Mouse (Mus musculus) Patski (cell line): ENCODE results near the gene Il17rd. TPM values are rescaled to one million over a fixed set of nuclear protein-coding genes. Genes with fewer than 3 reads are reported as not detected.

Experiments used
- ATAC-seq: fragments of 100-300 bp; one replicate; pipeline ENCODE4 v1.8.0; 2021
- CTCF ChIA-PET: fragments of 350-600 bp; sonication (Branson Sonifier 250); formaldehyde crosslinking; loops from one replicate; lab custom pipeline; 2022; ENCODE audit warnings: inconsistent platforms; lab: Charles Lee
- POLR2A ChIA-PET: fragments of 350-600 bp; sonication (Branson Sonifier 250); formaldehyde crosslinking; loops from one replicate; lab custom pipeline; 2022; ENCODE audit warnings: antibody characterized with exemption, inconsistent platforms; lab: Charles Lee
- DNase-seq: peaks from one replicate; pipeline ENCODE4 v3.0.0-alpha.2; 2011; ENCODE audit warnings: low read depth, low spot score
- H3K27me3 ChIP-seq: fragments of 371-371 bp; one replicate; pipeline ENCODE4 v1.5.1; 2021
- CTCF ChIP-seq: fragments of 100-300 bp; IDR thresholded peaks from one replicate; pipeline ENCODE4 v1.5.1; 2021
- in situ Hi-C: fragments of 300-500 bp; cut with MboI; formaldehyde crosslinking; loops from 3 replicates; pipeline ENCODE4 v1.11.1; 2018; ENCODE audit warnings: low pct_unique_long_range_greater_than_20kb, mixed read lengths
- polyA plus RNA-seq: library from polyadenylated mRNA; unstranded; gene quantifications from one replicate; pipeline ENCODE4 v1.2.3, GENCODE M21; 2021

The Il17rd gene
- polyA plus RNA-seq, 1 experiment from 2014 or later: 6.8 TPM

GRCm38 (mm10) chr14:27043416-27043815 lies 4.7 kb downstream of the Il17rd start:
- ATAC-seq (no peak), DNase-seq (no peak)
- ChIA-PET POLR2A (no interaction called here), CTCF (interaction anchor here (2.7 to 3.0 kb wide), 2 partner anchors 13 to 54 kb away, joined by 8 to 11 read pairs; no protein-coding TSS in a partner anchor)
- in situ Hi-C loops: no loop called here
- no peak for TF ChIP-seq CTCF
- no peaks in the 10 kb centered on the region for H3K27me3 ChIP-seq

DNA sequence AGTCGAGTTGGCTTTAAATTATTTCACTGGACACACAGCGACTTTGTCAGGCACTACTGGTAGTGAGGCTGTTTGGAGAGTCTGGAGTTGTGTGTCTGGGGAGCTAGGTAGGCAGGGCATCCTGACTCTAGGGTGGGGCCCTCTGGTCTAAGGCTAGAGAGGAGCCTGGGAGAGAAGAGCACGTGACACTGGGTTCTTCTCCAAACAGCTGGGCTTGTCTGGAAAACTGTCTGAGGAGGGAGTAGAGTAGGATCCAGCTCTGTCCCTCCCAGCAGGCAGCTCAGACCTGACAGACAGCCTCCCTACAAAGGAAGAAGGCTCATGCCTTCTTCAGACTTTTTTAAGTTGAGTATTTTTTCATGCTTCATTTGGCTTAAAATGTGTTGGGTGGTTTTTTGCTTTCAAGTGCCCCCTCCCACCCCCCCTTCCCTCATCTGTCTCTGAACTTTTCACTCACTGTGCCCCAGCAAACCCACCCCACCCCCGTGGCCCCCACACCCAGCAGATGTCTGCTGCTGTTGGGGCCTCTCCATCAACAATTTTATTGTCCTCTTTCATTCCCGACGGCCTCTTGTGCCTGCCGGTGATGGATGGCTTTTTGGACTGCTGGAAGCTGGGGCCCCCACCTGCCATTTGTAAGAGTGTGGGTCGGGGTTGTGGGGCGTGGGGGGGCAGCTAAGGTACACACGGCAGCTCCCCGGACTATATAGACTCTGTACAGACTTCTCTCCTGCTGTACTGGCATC lies 5.7 kb downstream of the Il17rd start:
- ATAC-seq (no peak), DNase-seq (no peak)
- no peak for TF ChIP-seq CTCF
- no peaks in the 10 kb centered on the region for H3K27me3 ChIP-seq
- in situ Hi-C loops: no loop called here
- POLR2A ChIA-PET: interaction anchor here (0.8 kb wide), 1 partner anchor 152 kb away, joined by 5 read pairs; no protein-coding TSS in a partner anchor
- CTCF ChIA-PET: interaction anchor here (0.8 to 3.0 kb wide), 6 partner anchors 9 to 53 kb away, joined by 3 to 11 read pairs (median 5); no protein-coding TSS in a partner anchor

DNA sequence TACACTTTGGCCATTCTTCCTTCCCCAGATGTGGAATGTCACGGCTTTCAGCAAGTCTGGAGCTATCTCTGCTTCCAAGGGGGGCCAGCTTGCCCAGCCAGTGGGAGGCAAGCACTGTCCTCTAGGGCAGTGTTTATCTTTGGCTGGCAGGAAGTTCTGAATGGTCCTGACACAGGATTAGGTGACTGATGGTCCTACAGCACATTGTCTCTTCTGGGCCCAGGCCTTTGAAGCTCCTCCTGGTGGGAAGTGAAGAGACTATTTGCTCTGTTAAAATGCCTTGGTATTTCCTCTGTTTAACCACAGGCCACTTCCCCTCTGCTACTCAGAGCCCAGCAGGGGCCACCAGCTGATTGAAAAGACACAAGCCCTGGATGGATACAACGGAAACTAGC lies 6.2 kb downstream of the Il17rd start:
- POLR2A ChIA-PET: no interaction called here
- DNase-seq (no peak), ATAC-seq (peak; percentile 13)
- CTCF ChIA-PET: interaction anchor here (0.8 to 3.0 kb wide), 6 partner anchors 9 to 52 kb away, joined by 3 to 11 read pairs (median 5); no protein-coding TSS in a partner anchor
- in situ Hi-C loops: no loop called here
- no peak for TF ChIP-seq CTCF
- no peaks in the 10 kb centered on the region for H3K27me3 ChIP-seq

- in situ Hi-C loops: no loop called here
- TF ChIP-seq CTCF: no peak
- no peak for DNase-seq
- POLR2A ChIA-PET: interaction anchor here (0.6 kb wide), 1 partner anchor 10 kb away, joined by 3 read pairs; no protein-coding TSS in a partner anchor
- H3K27me3 ChIP-seq: no peaks in the 10 kb centered on the region
- peak; percentile 63 for ATAC-seq
- CTCF ChIA-PET: interaction anchor here (1.4 kb wide), 1 partner anchor 20 kb away, joined by 3 read pairs; no protein-coding TSS in a partner anchor
These were observed 9.7 kb downstream of the Il17rd start for GRCm38 (mm10) chr14:27048231-27048956.

DNA sequence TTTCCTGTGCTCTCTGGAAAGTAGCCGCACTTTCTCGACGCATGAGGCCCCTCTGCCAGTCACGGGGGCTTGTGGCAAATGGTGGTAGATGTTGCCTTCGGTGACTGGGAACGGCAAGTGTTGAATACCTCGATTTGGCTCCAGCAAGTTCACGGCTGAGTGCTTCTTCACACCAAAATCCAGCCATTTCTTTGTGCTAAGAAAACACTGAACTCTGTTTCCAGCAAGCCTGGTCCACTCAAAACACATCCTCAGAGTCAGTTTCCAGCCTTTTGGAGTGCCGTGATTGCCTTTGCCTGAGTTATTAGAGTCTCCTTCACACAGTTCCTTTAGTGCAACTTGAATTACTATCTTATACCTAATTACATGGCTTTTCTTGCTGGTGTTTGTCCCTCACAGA lies 11.3 kb downstream of the Il17rd start:
- ATAC-seq (no peak), DNase-seq (no peak)
- in situ Hi-C loops: no loop called here
- ChIA-PET POLR2A (no interaction called here), CTCF (no interaction called here)
- no peaks in the 10 kb centered on the region for H3K27me3 ChIP-seq
- no peak for TF ChIP-seq CTCF

DNA sequence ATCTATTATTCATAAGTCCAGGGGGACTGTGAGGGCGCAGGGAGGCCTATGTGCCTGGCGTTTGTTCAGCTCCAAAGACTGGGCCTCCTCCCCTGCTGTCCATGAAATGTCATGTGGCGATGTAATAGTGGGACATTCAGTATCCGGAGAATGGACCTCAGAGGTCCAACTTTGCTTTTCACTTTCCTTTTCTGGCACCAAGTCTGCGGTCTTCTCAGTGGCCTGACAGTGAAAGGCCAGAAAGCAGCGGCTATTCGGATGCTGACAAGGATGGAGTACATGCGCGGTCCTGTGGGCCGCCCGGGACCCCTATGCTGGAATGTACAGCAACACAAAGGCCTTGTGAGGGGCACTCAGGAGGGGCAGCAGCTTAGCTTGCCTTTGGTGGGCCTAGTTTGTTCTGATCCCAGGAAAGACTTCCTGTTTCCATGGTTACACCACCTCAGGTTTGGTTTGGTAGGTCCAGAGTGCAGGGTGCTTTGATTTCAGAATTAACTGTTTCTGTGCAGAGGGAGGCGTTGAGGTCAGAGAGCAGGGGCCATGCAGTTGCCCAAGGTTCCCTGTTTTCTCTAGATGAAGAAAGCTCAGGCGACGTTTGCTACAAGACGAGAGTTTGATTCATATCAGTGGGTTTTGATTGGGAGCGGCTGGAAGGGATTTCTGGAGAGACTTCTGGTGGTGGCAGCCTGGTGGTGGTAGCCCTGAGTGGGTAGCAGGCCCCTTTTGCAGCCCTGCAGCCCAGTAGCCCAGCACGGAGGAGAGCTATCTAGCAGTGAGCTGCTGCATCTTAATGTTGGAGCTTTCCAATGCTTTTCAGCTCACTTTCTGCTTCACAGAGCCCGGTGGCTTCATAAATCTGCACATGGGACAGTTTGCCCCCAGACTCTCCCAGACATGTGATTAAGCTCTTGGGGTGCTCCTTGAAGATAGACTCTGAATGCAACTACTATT lies 12.1 kb downstream of the Il17rd start:
- TF ChIP-seq CTCF: no peak
- in situ Hi-C loops: no loop called here
- POLR2A ChIA-PET: no interaction called here
- no peak for ATAC-seq
- DNase-seq: no peak
- no peaks in the 10 kb centered on the region for H3K27me3 ChIP-seq
- CTCF ChIA-PET: interaction anchor here (1.2 to 1.6 kb wide), 3 partner anchors 17 to 21 kb away, joined by 3 to 4 read pairs (median 4); no protein-coding TSS in a partner anchor

- H3K27me3 ChIP-seq: no peaks in the 10 kb centered on the region
- in situ Hi-C loops: no loop called here
- CTCF ChIA-PET: interaction anchor here (1.2 to 1.6 kb wide), 3 partner anchors 16 to 21 kb away, joined by 3 to 4 read pairs (median 4); no protein-coding TSS in a partner anchor
- DNase-seq: no peak
- no peak for ATAC-seq
- POLR2A ChIA-PET: interaction anchor here (0.8 kb wide), 1 partner anchor 34 kb away, joined by 3 read pairs; no protein-coding TSS in a partner anchor
- TF ChIP-seq CTCF: no peak
These were observed 12.8 kb downstream of the Il17rd start for GRCm38 (mm10) chr14:27051511-27051895.

DNA sequence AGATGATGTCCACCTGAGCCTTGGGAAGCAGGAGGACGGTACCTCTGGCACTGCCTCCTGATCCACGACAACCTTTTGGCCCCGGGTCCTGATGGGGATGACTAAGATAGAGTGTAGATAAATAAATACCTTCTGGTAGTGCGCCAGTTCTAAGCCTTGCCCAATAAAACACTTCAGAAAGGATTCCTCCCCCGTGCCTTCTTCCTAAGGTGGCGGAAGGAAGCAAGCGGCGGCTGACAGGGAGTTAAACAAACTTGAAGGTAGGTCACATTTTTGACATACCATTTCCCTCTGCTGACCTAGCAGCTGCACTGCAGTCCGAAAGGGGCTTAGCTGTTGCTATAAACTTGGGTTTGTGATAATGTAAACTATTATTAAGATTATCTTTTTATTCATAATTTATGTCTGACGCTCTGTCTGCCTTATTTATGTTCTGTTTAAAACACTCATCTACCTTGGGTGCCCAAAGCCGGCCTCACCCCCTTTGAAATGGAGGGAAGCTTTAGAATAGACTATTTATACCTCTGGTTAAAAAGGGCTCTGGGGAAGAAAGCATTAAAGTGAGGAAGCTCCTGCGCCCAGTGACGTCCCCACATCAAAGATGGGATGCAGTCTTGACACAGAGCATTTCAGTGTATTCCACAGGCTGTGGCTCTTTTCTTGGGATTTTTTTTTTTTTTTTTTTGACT lies 19.9 kb downstream of the Il17rd start:
- peak; percentile 45 for TF ChIP-seq CTCF
- in situ Hi-C loops: no loop called here
- ATAC-seq (no peak), DNase-seq (no peak)
- ChIA-PET CTCF (interaction anchor here (0.7 to 2.1 kb wide), 6 partner anchors 10 to 38 kb away, joined by 3 to 9 read pairs (median 4); no protein-coding TSS in a partner anchor), POLR2A (interaction anchor here (0.6 kb wide), 1 partner anchor 10 kb away, joined by 3 read pairs; no protein-coding TSS in a partner anchor)
- no peaks in the 10 kb centered on the region for H3K27me3 ChIP-seq

DNA sequence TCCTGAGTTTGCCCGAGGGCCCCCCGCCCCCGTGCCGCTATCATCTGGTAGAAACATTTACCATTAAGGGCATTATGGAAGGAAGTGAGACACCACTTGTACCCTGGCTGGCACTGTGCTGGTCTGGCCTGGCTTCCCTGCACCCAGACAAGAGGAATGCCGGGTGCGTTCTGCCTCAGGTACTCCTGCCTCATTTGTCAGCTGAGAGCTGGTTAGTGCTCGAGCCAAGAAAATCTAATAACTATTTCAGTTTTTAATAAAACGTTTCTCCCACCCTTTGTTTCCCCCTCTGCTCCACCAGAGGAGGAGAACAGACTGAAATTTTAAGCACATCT lies 20.4 kb downstream of the Il17rd start:
- ChIA-PET CTCF (interaction anchor here (0.9 to 1.9 kb wide), 4 partner anchors 10 to 28 kb away, joined by 3 to 9 read pairs (median 4); no protein-coding TSS in a partner anchor), POLR2A (interaction anchor here (0.7 to 1.0 kb wide), 2 partner anchors 11 to 29 kb away, joined by 3 read pairs; no protein-coding TSS in a partner anchor)
- in situ Hi-C loops: no loop called here
- peak; percentile 44 for ATAC-seq
- no peak for TF ChIP-seq CTCF
- no peaks in the 10 kb centered on the region for H3K27me3 ChIP-seq
- no peak for DNase-seq
